Comparison of ENCODE assay signal across 8 mouse cellular contexts in the genomic region with DNA sequence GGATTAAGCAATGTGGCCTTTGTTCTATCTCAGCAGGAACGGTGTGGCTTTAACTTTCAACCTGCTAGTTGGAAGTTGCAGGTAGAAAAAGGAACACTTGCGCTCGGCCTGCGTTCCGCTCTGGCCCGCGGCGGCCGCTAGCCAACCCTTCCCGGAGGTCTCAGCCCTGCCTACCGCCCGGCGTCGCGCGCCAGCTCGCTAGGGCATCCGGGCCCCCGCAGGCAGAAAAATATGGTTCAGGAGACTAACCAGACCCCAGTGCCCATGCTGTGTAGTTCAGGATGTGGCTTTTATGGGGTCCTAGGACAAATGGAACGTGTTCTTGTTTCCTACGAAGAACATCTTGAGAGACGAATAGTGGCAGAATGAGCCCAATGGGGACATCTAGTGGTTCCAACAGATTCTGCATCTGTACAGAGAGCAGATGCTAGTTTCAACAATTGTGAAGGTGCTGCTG. TPM values are rescaled to one million over a fixed set of nuclear protein-coding genes. Genes with fewer than 3 reads are reported as not detected.
DNase-seq lines count a peak whose midpoint lies in the region; ATAC-seq and TF ChIP-seq lines count a peak whose summit lies in the region.

No protein-coding gene starts in this region.

- H3K27ac ChIP-seq in embryonic facial prominence, embryonic 12.5 days = no peak overlapping the region
- no peak overlapping the region for H3K27ac ChIP-seq in heart, postnatal 0 days (ENCODE audit: low read depth)
- H3K27ac ChIP-seq in liver, embryonic 14.5 days = no peak overlapping the region
- no peak overlapping the region for H3K27ac ChIP-seq in neural tube, embryonic 11.5 days (ENCODE audit: low read depth, low read length)

- H3K9ac ChIP-seq in embryonic facial prominence, embryonic 12.5 days = peak overlapping the region; percentile 59
- H3K9ac ChIP-seq in heart, postnatal 0 days (replicated peaks; ENCODE audit: low read depth, low read length) = no peak overlapping the region
- peak overlapping the region; percentile 13; the same call in 1 of the 2 replicates for H3K9ac ChIP-seq in liver, embryonic 14.5 days (replicated peaks)
- peak overlapping the region; percentile 66 for H3K9ac ChIP-seq in neural tube, embryonic 11.5 days (ENCODE audit: low read length)

- WGBS in embryonic facial prominence, embryonic 12.5 days = under 1% methylated on average over 22 of the region's 22 CpGs
- WGBS in heart, postnatal 0 days = under 1% methylated on average over 22 of the region's 22 CpGs
- under 1% methylated on average over 22 of the region's 22 CpGs for WGBS in liver, embryonic 14.5 days (ENCODE audit: insufficient replicate concordance)
- WGBS in neural tube, embryonic 11.5 days = under 1% methylated on average over 22 of the region's 22 CpGs

- H3K4me2 ChIP-seq in embryonic facial prominence, embryonic 12.5 days (replicated peaks) = peak overlapping the region; percentile 61
- H3K4me2 ChIP-seq in heart, postnatal 0 days (ENCODE audit: low read depth, low read length) = peak overlapping the region; percentile 75
- H3K4me2 ChIP-seq in liver, embryonic 14.5 days (ENCODE audit: low read depth) = peak overlapping the region; percentile 67
- peak overlapping the region; percentile 76 for H3K4me2 ChIP-seq in neural tube, embryonic 11.5 days (ENCODE audit: low read depth)

- peak overlapping the region; percentile 45 for H3K4me3 ChIP-seq in embryonic facial prominence, embryonic 12.5 days
- peak overlapping the region; percentile 46 for H3K4me3 ChIP-seq in heart, postnatal 0 days (ENCODE audit: low read depth, low read length)
- H3K4me3 ChIP-seq in liver, embryonic 14.5 days (ENCODE audit: insufficient read depth in 1 of 2, low read depth in 2 of 2, low read length in 2 of 2) = peak overlapping the region; percentile 31 to 44
- H3K4me3 ChIP-seq in neural tube, embryonic 11.5 days (ENCODE audit: low read depth, low read length) = peak overlapping the region; percentile 49

- DNase-seq in CD8-positive naive resting alpha-beta T cell, adult 2 months (ENCODE audit: low read depth in 2 of 2, low spot score in 2 of 2) = peak; percentile 6 to 23
- peak; percentile 57 for DNase-seq in adrenal gland, postnatal 14 days
- peak; percentile 54 for DNase-seq in heart, postnatal 0 days (ENCODE audit: low spot score)
- DNase-seq in kidney, postnatal 4 days = peak; percentile 41 to 59
- DNase-seq in liver, embryonic 14.5 days (ENCODE audit: low read depth in 3 of 3, low spot score in 3 of 3) = peak in 1 of 3 experiments; percentile 13
- DNase-seq in neural tube, embryonic 11.5 days (ENCODE audit: low spot score) = peak; percentile 73
- peak; percentile 17 for DNase-seq in thymus, postnatal 14 days

- no peaks in the 10 kb centered on the region for H3K4me1 ChIP-seq in embryonic facial prominence, embryonic 12.5 days
- no peaks in the 10 kb centered on the region for H3K4me1 ChIP-seq in heart, postnatal 0 days (ENCODE audit: control insufficient read depth, insufficient read depth)
- H3K4me1 ChIP-seq in liver, embryonic 14.5 days (replicated peaks; ENCODE audit: control insufficient read depth in 2 of 2, insufficient read depth in 2 of 2, low read length in 1 of 2) = no peaks in the 10 kb centered on the region
- no peaks in the 10 kb centered on the region for H3K4me1 ChIP-seq in neural tube, embryonic 11.5 days (ENCODE audit: control insufficient read depth, insufficient read depth, low read length)

- TF ChIP-seq EP300 in heart, postnatal 0 days (IDR thresholded peaks at IDR 0.05; ENCODE audit: low read depth) = no peak
- TF ChIP-seq EP300 in liver, embryonic 14.5 days (IDR thresholded peaks at IDR 0.05; ENCODE audit: low read depth) = no peak

- peak; percentile 69 for TF ChIP-seq CTCF in heart, postnatal 0 days (IDR thresholded peaks at IDR 0.05; ENCODE audit: low read depth)
- peak; percentile 61 for TF ChIP-seq CTCF in liver, embryonic 14.5 days (IDR thresholded peaks at IDR 0.05; ENCODE audit: low read depth)

- H3K9me3 ChIP-seq in embryonic facial prominence, embryonic 12.5 days = no peaks in the 10 kb centered on the region
- H3K9me3 ChIP-seq in heart, postnatal 0 days (replicated peaks; ENCODE audit: control insufficient read depth, low read length) = no peaks in the 10 kb centered on the region
- no peaks in the 10 kb centered on the region for H3K9me3 ChIP-seq in liver, embryonic 14.5 days (ENCODE audit: control insufficient read depth, low read length)
- H3K9me3 ChIP-seq in neural tube, embryonic 11.5 days (ENCODE audit: control insufficient read depth, low read length) = no peaks in the 10 kb centered on the region

- ATAC-seq in embryonic facial prominence, embryonic 12.5 days (ENCODE audit: insufficient number of reproducible peaks, insufficient read depth, low FRiP score, low TSS enrichment) = peak; percentile 35; the same call in 1 of the 2 replicates
- ATAC-seq in heart, postnatal 0 days (ENCODE audit: insufficient read depth, low read depth) = 0 out of 2 replicates have a peak, but pooled peaks have one; percentile 30
- ATAC-seq in liver, embryonic 14.5 days (ENCODE audit: insufficient read depth) = no peak
- peak; percentile 77 for ATAC-seq in neural tube, embryonic 11.5 days (ENCODE audit: insufficient read depth, low FRiP score, low TSS enrichment)

- H3K27me3 ChIP-seq in embryonic facial prominence, embryonic 12.5 days = 0 out of 2 replicates have a peak, but pooled peaks cover 8% of the 10 kb centered on the region
- peaks cover 12% of the 10 kb centered on the region for H3K27me3 ChIP-seq in heart, postnatal 0 days (ENCODE audit: control insufficient read depth, insufficient read depth, low read length)
- H3K27me3 ChIP-seq in liver, embryonic 14.5 days (ENCODE audit: control insufficient read depth, insufficient read depth, low read length) = no peaks in the 10 kb centered on the region
- no peaks in the 10 kb centered on the region for H3K27me3 ChIP-seq in neural tube, embryonic 11.5 days (ENCODE audit: control insufficient read depth, insufficient read depth, low read length)

- no peaks in the 10 kb centered on the region for H3K36me3 ChIP-seq in embryonic facial prominence, embryonic 12.5 days
- H3K36me3 ChIP-seq in heart, postnatal 0 days (replicated peaks; ENCODE audit: control insufficient read depth, insufficient read depth, low read length) = no peaks in the 10 kb centered on the region
- no peaks in the 10 kb centered on the region for H3K36me3 ChIP-seq in liver, embryonic 14.5 days (replicated peaks; ENCODE audit: control insufficient read depth, insufficient read depth, low read depth)
- no peaks in the 10 kb centered on the region for H3K36me3 ChIP-seq in neural tube, embryonic 11.5 days (ENCODE audit: control insufficient read depth, insufficient read depth, low read length)

RNA-seq across cellular contexts. Expression of gene Gm281, which starts 12.6 kb away (rescaled TPM):
- not detected in 2 replicates for total RNA-seq in adrenal gland, postnatal 14 days (2021)
- not detected in 2 replicates for polyA plus RNA-seq in embryonic facial prominence, embryonic 12.5 days (2016; fragmentation: Nextera tagmentation; extraction: Ambion mirVana)
- total RNA-seq in heart, postnatal 0 days (2014; rRNA removed; ENCODE audit: low replicate concordance) = not detected in 2 replicates
- polyA plus RNA-seq in heart, postnatal 0 days (2015; fragmentation: Nextera tagmentation; extraction: Ambion mirVana) = not detected in 2 replicates
- polyA plus RNA-seq in liver, embryonic 14.5 days (2012; rRNA removed) = not detected in 2 replicates
- polyA plus RNA-seq in liver, embryonic 14.5 days (2014; fragmentation: Nextera tagmentation; extraction: Ambion mirVana) = not detected in 2 replicates
- polyA plus RNA-seq in neural tube, embryonic 11.5 days (2014; fragmentation: Nextera tagmentation; extraction: Ambion mirVana) = not detected in 2 replicates

RNA-seq across cellular contexts. Expression of gene Atxn7, which starts 59.6 kb away (rescaled TPM):
- total RNA-seq in adrenal gland, postnatal 14 days (2021) = 28.0 and 36.7 TPM in 2 replicates
- 5.0 and 5.3 TPM in 2 replicates for polyA plus RNA-seq in embryonic facial prominence, embryonic 12.5 days (2016; fragmentation: Nextera tagmentation; extraction: Ambion mirVana)
- total RNA-seq in heart, postnatal 0 days (2014; rRNA removed; ENCODE audit: low replicate concordance) = 11.2 and 12.4 TPM in 2 replicates
- 2.1 TPM in 2 replicates for polyA plus RNA-seq in heart, postnatal 0 days (2015; fragmentation: Nextera tagmentation; extraction: Ambion mirVana)
- polyA plus RNA-seq in liver, embryonic 14.5 days (2012; rRNA removed) = 3.0 and 3.2 TPM in 2 replicates
- 1.1 and 1.5 TPM in 2 replicates for polyA plus RNA-seq in liver, embryonic 14.5 days (2014; fragmentation: Nextera tagmentation; extraction: Ambion mirVana)
- 3.9 and 4.8 TPM in 2 replicates for polyA plus RNA-seq in neural tube, embryonic 11.5 days (2014; fragmentation: Nextera tagmentation; extraction: Ambion mirVana)
